Mouse (Mus musculus) heart, embryonic 13.5 days (tissue): ENCODE data around the gene Vmn1r121. TPM values are rescaled to one million over a fixed set of nuclear protein-coding genes. Genes with fewer than 3 reads are reported as not detected.
"Not testable (repeated sequence)": the region's sequence is repeated elsewhere in the genome, so short reads cannot be mapped to it uniquely, and the experiment has no call there.

Experiments
- ATAC-seq: fragments of 200-750 bp; cut with Nextera tagmentation; 2 replicates; pipeline ENCODE4 v1.8.0; 2017; ENCODE audit warnings: moderate TSS enrichment; ENCODE audit not compliant: insufficient number of reproducible peaks, low FRiP score, low TSS enrichment; ENCODE audit errors: extremely low read depth
- H3K27ac ChIP-seq: fragments of 300-500 bp; sonication (generic); replicated peaks from 2 replicates; pipeline ENCODE4 v1.5.1; 2015; ENCODE audit warnings: moderate library complexity, mild to moderate bottlenecking, inconsistent platforms
- H3K27me3 ChIP-seq: fragments of 300-500 bp; sonication (generic); replicated peaks from 2 replicates; pipeline ENCODE4 v1.6.1; 2015; ENCODE audit warnings: mild to moderate bottlenecking, inconsistent platforms
- H3K36me3 ChIP-seq: fragments of 300-500 bp; sonication (generic); 2 replicates; pipeline ENCODE4 v1.6.1; 2015; ENCODE audit warnings: mild to moderate bottlenecking, inconsistent platforms
- H3K4me1 ChIP-seq: fragments of 300-500 bp; sonication (generic); 2 replicates; pipeline ENCODE4 v1.6.1; 2015; ENCODE audit warnings: inconsistent platforms
- H3K4me2 ChIP-seq: fragments of 300-500 bp; sonication (generic); 2 replicates; pipeline ENCODE4 v1.6.1; 2015; ENCODE audit warnings: inconsistent platforms, mild to moderate bottlenecking, moderate library complexity
- H3K4me3 ChIP-seq: fragments of 300-500 bp; sonication (generic); 2 replicates; pipeline ENCODE4 v1.5.1; 2015; ENCODE audit warnings: moderate library complexity, mild to moderate bottlenecking, inconsistent platforms
- H3K9ac ChIP-seq: fragments of 300-500 bp; sonication (generic); 2 replicates; pipeline ENCODE4 v1.6.1; 2015; ENCODE audit warnings: inconsistent platforms, mild to moderate bottlenecking, moderate library complexity
- H3K9me3 ChIP-seq: fragments of 300-500 bp; sonication (generic); 2 replicates; pipeline ENCODE4 v1.6.1; 2016; ENCODE audit warnings: inconsistent platforms
- whole genome bisulfite sequencing: fragments of 180-500 bp; shearing (Covaris S2); methylation state at CpG from one replicate; pipeline ENCODE4 v1.1.7; 2015; ENCODE audit warnings: mixed read lengths; 5-methylcytosine and 5-hydroxymethylcytosine counted together
- polyA plus RNA-seq: library from polyadenylated mRNA; unstranded; fragments of >200 nt; fragmentation: Nextera tagmentation; extraction: Ambion mirVana; gene quantifications from 2 replicates; pipeline ENCODE4 v1.2.1, GENCODE M21; 2015

Vmn1r121 gene
- polyA plus RNA-seq = not detected in 2 replicates

DNA sequence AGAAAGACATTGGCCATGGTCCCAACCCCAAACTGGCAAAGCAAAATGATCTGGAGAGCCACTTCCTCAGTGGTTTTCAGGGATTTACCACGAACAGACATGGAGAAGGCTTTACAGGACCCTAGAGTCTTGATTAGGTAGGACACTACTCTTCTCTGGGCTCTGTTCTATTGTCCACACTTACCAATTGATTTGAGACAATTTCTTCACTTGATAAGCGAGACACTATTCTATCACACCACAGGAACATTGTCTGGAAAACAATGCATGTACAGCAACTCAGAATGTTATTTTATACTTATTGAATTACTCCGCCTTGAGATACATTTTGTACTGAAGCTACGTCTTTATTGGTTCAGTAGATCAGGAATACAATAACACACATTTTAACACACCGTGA, at the start of gene Vmn1r121:
Vmn1r121 (minus strand) TSS at position 101 of the 400 bp plus-strand sequence.
- H3K27ac ChIP-seq, H3K4me2 ChIP-seq, H3K4me1 ChIP-seq, H3K27me3 ChIP-seq, H3K9me3 ChIP-seq, ATAC-seq, H3K4me3 ChIP-seq, H3K36me3 ChIP-seq, H3K9ac ChIP-seq: not testable (repeated sequence)
- 69% methylated on average over 5 of the region's 5 CpGs for WGBS

DNA sequence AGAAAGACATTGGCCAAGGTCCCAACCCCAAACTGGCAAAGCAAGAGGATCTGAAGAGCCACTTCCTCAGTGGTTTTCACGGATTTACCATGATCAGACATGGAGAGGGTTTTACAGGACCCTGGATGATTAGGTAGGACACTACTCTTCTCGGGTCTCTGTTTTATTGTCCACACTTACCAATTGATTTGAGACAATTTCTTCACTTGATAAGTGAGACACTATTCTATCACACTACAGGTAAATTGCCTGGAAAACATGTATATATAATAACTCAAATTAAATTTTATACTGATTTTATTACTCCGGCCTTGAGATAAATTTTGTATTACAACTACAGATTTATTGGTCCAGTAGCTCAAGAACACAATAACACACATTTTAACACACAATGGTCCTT, 35.7 kb upstream of the Vmn1r121 start, which contains the start of gene Vmn1r122:
Vmn1r122 (minus strand) TSS at position 101 of the 400 bp plus-strand sequence.
- not testable (repeated sequence) for H3K4me1 ChIP-seq, H3K27me3 ChIP-seq, H3K9me3 ChIP-seq, H3K4me3 ChIP-seq, H3K36me3 ChIP-seq, ATAC-seq, H3K9ac ChIP-seq, H3K4me2 ChIP-seq, H3K27ac ChIP-seq
- WGBS = 62% methylated on average over 3 of the region's 3 CpGs

DNA sequence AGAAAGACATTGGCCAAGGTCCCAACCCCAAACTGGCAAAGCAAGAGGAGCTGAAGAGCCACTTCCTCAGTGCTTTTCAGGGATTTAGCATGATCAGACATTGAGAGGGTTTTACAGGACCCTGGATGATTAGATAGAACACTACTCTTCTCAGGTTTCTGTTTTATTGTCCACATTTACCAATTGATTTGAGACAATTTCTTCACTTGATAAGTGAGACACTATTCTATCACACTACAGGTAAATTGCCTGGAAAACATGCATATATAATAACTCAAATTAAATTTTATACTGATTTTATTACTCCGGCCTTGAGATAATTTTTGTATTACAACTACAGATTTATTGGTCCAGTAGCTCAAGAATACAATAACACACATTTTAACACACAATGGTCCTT, 44.6 kb downstream of the Vmn1r121 start, which contains the start of gene Vmn1r120:
Vmn1r120 (minus strand) TSS at position 101 of the 400 bp plus-strand sequence.
- H3K4me2 ChIP-seq, H3K9ac ChIP-seq, H3K4me1 ChIP-seq, H3K4me3 ChIP-seq, H3K27me3 ChIP-seq, H3K36me3 ChIP-seq, H3K27ac ChIP-seq, H3K9me3 ChIP-seq, ATAC-seq: not testable (repeated sequence)
- 79% methylated on average over 1 of the region's 1 CpGs for WGBS

Other genes starting within 250 kb of the Vmn1r121 start
- gene Vmn1r116, start 226.3 kb downstream of the Vmn1r121 start, polyA plus RNA-seq = not detected in 2 replicates
- not detected in 2 replicates for gene Vmn1r117, start 214.4 kb downstream of the Vmn1r121 start, polyA plus RNA-seq
- gene Vmn1r118, start 186.2 kb downstream of the Vmn1r121 start, polyA plus RNA-seq = not detected in 2 replicates
- gene Vmn1r119, start 86.1 kb downstream of the Vmn1r121 start, polyA plus RNA-seq = not detected in 2 replicates
- gene Vmn1r120, start 44.7 kb downstream of the Vmn1r121 start, polyA plus RNA-seq = not detected in 2 replicates
- gene Vmn1r122, start 35.6 kb upstream of the Vmn1r121 start, polyA plus RNA-seq = not detected in 2 replicates
- gene Vmn1r123, start 63.7 kb upstream of the Vmn1r121 start, polyA plus RNA-seq = not detected in 2 replicates
- gene Gm5157, start 91.9 kb upstream of the Vmn1r121 start, polyA plus RNA-seq = not detected in 2 replicates
- gene Vmn1r124, start 162.1 kb upstream of the Vmn1r121 start, polyA plus RNA-seq = not detected in 2 replicates
- not detected in 2 replicates for gene Vmn1r125, start 173.7 kb upstream of the Vmn1r121 start, polyA plus RNA-seq
- not detected in 2 replicates for gene Vmn1r126, start 203.0 kb upstream of the Vmn1r121 start, polyA plus RNA-seq
- gene Vmn1r127, start 221.3 kb upstream of the Vmn1r121 start, polyA plus RNA-seq = not detected in 2 replicates